Mouse (Mus musculus) embryonic facial prominence, embryonic 10.5 days (tissue): ENCODE measurements at regions not wholly inside any gene's neighbourhood (a gene's known extent, or its start where the extent isn't known, plus 50 kb on each side); places are given as distances from the start of the nearest gene placed in this dataset.

Experiments used
- DNase-seq: peaks from one replicate; pipeline ENCODE4 v3.0.0-alpha.2; 2017; ENCODE audit warnings: low spot score
- H3K27ac ChIP-seq: fragments of 300-500 bp; sonication (generic); replicated peaks from 2 replicates; pipeline ENCODE4 v1.5.1; 2016; ENCODE audit warnings: mild to moderate bottlenecking
- H3K27me3 ChIP-seq: fragments of 300-500 bp; sonication (generic); replicated peaks from 2 replicates; pipeline ENCODE4 v1.6.1; 2016; ENCODE audit warnings: low read depth, mild to moderate bottlenecking; ENCODE audit not compliant: poor library complexity, severe bottlenecking
- H3K36me3 ChIP-seq: fragments of 300-500 bp; sonication (generic); replicated peaks from 2 replicates; pipeline ENCODE4 v1.6.1; 2016; ENCODE audit warnings: mild to moderate bottlenecking, moderate library complexity
- H3K4me1 ChIP-seq: fragments of 300-500 bp; sonication (generic); 2 replicates; pipeline ENCODE4 v1.6.1; 2016
- H3K4me3 ChIP-seq: fragments of 300-500 bp; sonication (generic); 2 replicates; pipeline ENCODE4 v1.5.1; 2016; ENCODE audit warnings: mild to moderate bottlenecking, moderate library complexity
- H3K9me3 ChIP-seq: fragments of 300-500 bp; sonication (generic); 2 replicates; pipeline ENCODE4 v1.6.1; 2016; ENCODE audit warnings: mild to moderate bottlenecking
- WGBS: fragments of 180-500 bp; shearing (Covaris S2); methylation state at CpG from one replicate; pipeline ENCODE4 v1.1.7; 2016; 5-methylcytosine and 5-hydroxymethylcytosine counted together

- Histone ChIP-seq H3K4me3 (no peak overlapping the region), H3K4me1 (no peaks in the 10 kb centered on the region)
- 89% methylated on average over 7 of the region's 7 CpGs for WGBS
Observed at GRCm38 (mm10) chr13:99115541-99115940, 69.1 kb upstream of the Zfp366 start.

DNA sequence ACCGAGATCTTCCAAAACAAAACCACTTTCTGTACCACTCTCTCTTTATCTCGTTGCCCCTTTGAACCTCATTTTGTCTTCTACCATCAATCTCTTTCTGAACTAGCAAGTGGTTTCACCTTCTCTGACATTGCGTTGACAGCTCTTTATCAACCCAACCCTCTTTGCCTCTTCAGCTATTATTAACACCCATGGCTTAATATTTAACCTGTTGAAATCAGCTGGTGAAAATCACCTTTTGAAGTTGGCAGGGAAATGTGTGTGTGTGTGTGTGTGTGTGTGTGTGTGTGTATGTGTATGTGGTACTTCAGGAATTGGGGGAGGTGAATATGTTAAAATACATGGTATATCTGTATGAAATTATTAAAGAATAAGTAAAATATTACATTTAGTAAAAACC, 70.1 kb upstream of the Zfp366 start:
- no peak overlapping the region for H3K4me3 ChIP-seq
- no peak for DNase-seq
- no peaks in the 10 kb centered on the region for H3K27me3 ChIP-seq
- H3K9me3 ChIP-seq, result no peaks in the 10 kb centered on the region
- 91% methylated on average over 3 of the region's 3 CpGs for WGBS
- H3K36me3 ChIP-seq, result no peaks in the 10 kb centered on the region
- H3K27ac ChIP-seq, result no peak overlapping the region
- no peaks in the 10 kb centered on the region for H3K4me1 ChIP-seq

More at GRCm38 (mm10) chr13:99115541-99115940, 69.1 kb upstream of the Zfp366 start:
- DNase-seq, result no peak
- H3K27ac ChIP-seq, result no peak overlapping the region
- H3K27me3 ChIP-seq, result no peaks in the 10 kb centered on the region
- H3K36me3 ChIP-seq, result no peaks in the 10 kb centered on the region
- H3K9me3 ChIP-seq, result no peaks in the 10 kb centered on the region

DNA sequence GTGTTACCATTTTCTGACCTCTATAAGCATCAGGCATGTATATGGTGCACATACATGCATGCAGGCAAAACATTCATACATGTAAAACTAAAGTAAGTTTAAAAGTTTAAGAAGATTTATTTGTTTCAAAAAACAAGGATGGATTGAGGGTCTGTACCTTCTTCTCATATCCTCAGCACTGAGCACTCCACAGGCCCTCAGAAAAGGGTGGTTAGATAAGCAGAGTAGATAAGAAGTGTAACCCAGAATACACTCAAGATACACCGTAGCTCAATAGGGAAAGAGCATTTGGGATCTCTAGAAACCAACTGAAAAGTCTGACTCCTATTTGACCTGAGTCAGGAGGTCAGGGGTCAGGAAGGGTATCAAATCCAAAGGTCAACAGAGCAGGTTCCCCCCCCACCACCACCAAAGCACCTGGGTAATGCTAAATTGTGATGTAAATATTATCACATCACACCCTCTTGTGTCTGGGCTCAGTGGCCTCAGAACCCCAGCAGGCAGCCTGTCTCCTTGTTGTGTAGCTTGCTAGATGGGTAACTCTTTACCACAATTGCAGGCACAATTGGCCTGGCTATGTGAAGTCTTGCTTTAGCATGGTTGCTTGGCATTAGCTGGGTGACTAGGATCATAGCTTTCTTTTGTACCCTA, 72.8 kb upstream of the Zfp366 start:
- 84% methylated on average over 1 of the region's 1 CpGs for WGBS
- Histone ChIP-seq H3K4me1 (no peaks in the 10 kb centered on the region), H3K27ac (no peak overlapping the region), H3K9me3 (no peaks in the 10 kb centered on the region), H3K27me3 (no peaks in the 10 kb centered on the region), H3K4me3 (no peak overlapping the region), H3K36me3 (no peaks in the 10 kb centered on the region)
- DNase-seq, result no peak

GRCm38 (mm10) chr13:99107983-99108382, 76.6 kb upstream of the Zfp366 start:
- DNase-seq, result no peak
- no peaks in the 10 kb centered on the region for H3K4me1 ChIP-seq

GRCm38 (mm10) chr13:99102089-99102681, 82.4 kb upstream of the Zfp366 start:
- H3K9me3 ChIP-seq, result no peaks in the 10 kb centered on the region
- H3K36me3 ChIP-seq, result no peaks in the 10 kb centered on the region
- no peak overlapping the region for H3K27ac ChIP-seq
- no peak for DNase-seq
- H3K27me3 ChIP-seq, result no peaks in the 10 kb centered on the region
- H3K4me3 ChIP-seq, result no peak overlapping the region
- WGBS, result 91% methylated on average over 9 of the region's 9 CpGs
- peaks cover 15% of the 10 kb centered on the region for H3K4me1 ChIP-seq

More at GRCm38 (mm10) chr13:99107983-99108382, 76.6 kb upstream of the Zfp366 start:
- Histone ChIP-seq H3K36me3 (no peaks in the 10 kb centered on the region), H3K9me3 (no peaks in the 10 kb centered on the region), H3K4me3 (no peak overlapping the region), H3K27me3 (no peaks in the 10 kb centered on the region), H3K27ac (no peak overlapping the region)
- 80% methylated on average over 4 of the region's 4 CpGs for WGBS

- Histone ChIP-seq H3K9me3 (no peaks in the 10 kb centered on the region), H3K27ac (peak overlapping the region; percentile 80), H3K4me1 (peaks cover 15% of the 10 kb centered on the region), H3K4me3 (peak overlapping the region; percentile 44), H3K27me3 (no peaks in the 10 kb centered on the region), H3K36me3 (no peaks in the 10 kb centered on the region)
- 57% methylated on average over 25 of the region's 25 CpGs for WGBS
- peak; percentile 45 for DNase-seq
Observed at GRCm38 (mm10) chr13:99100430-99101409, 83.9 kb upstream of the Zfp366 start.

DNA sequence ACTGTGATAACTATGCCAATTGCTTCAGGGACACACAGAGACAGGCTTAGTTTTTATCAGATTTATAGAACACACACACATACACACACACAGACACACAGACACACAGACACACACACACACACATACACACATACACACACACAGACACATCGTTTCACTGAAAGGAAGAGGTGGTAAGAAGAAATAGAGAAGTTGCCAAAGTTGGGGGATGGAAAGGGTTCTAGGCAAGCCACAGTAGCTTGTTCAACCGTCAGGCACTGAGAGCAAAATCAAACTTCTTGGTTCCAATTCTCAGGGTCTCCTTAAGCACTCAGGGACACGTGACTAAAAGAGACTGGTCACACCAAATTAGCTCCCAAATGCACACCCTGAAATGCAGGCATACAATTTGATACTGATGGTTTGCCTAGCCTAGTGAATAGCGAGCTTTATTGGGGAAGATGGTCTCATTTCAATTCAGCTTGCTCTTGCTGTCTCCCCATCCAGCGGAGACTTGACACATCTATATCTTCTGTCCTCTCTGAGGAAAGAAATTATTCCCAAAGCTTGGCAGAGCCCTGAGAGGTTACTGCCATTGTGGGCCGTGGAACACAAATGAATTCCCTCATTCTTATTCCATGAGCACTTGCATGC, 84.7 kb upstream of the Zfp366 start:
- peaks cover 15% of the 10 kb centered on the region for H3K4me1 ChIP-seq
- DNase-seq, result no peak
- no peak overlapping the region for H3K4me3 ChIP-seq
- H3K9me3 ChIP-seq, result no peaks in the 10 kb centered on the region
- no peaks in the 10 kb centered on the region for H3K27me3 ChIP-seq
- no peaks in the 10 kb centered on the region for H3K36me3 ChIP-seq
- 76% methylated on average over 6 of the region's 6 CpGs for WGBS
- H3K27ac ChIP-seq, result 0 out of 2 replicates have a peak overlapping the region, but pooled peaks have one; percentile 14

DNA sequence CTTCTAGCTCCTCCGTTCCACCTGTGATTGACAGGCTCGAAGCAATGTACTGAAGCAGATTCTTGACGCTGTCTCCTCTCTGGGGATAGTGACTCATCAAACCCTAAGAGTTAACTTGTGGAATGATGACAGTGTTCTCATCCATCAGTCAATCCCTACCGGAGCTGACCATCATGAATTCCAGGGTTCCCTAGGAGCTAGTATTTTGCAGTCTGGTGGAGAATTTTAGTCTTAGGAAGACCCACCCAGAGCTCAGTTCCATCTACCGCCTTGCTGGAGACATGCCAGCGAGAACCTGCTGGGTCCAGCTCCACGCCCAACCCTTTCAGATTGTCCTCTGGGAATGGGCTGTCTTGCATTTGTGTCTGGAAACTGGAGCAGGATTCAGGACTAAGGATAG, 85.4 kb upstream of the Zfp366 start:
- Histone ChIP-seq H3K27ac (no peak overlapping the region), H3K9me3 (no peaks in the 10 kb centered on the region), H3K27me3 (no peaks in the 10 kb centered on the region), H3K4me1 (peaks cover 15% of the 10 kb centered on the region), H3K4me3 (no peak overlapping the region), H3K36me3 (no peaks in the 10 kb centered on the region)
- 90% methylated on average over 7 of the region's 7 CpGs for WGBS
- no peak for DNase-seq

GRCm38 (mm10) chr13:99097606-99098545, 86.7 kb upstream of the Zfp366 start:
- H3K9me3 ChIP-seq, result no peaks in the 10 kb centered on the region
- peaks cover 24% of the 10 kb centered on the region for H3K4me1 ChIP-seq
- H3K27ac ChIP-seq, result no peak overlapping the region
- 92% methylated on average over 6 of the region's 6 CpGs for WGBS
- DNase-seq, result no peak
- no peaks in the 10 kb centered on the region for H3K36me3 ChIP-seq
- H3K4me3 ChIP-seq, result no peak overlapping the region
- no peaks in the 10 kb centered on the region for H3K27me3 ChIP-seq

- Histone ChIP-seq H3K4me3 (no peak overlapping the region), H3K9me3 (no peaks in the 10 kb centered on the region), H3K27me3 (no peaks in the 10 kb centered on the region), H3K4me1 (peaks cover 31% of the 10 kb centered on the region), H3K36me3 (no peaks in the 10 kb centered on the region), H3K27ac (no peak overlapping the region)
- no peak for DNase-seq
- 91% methylated on average over 6 of the region's 6 CpGs for WGBS
Observed at GRCm38 (mm10) chr13:99096837-99097236, 87.8 kb upstream of the Zfp366 start.

DNA sequence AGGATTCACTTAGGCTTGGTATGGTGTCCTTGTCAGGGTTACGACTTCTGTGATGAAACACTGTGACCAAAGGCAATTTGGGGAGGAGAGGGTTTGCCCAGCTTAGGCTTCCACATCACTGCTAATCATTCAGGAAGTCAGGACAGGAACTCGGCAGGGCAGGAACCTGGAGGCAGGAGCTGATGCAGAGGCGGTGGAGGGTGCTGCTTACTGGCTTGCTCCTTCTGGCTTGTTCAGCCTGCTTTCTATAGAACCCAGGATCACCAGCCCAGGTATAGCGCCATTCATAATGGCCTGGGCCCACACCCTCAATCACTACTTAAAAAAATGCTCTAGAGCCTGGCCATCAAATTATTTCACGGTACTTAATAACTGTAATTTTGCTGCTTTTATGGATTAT, 89.6 kb upstream of the Zfp366 start:
- no peak overlapping the region for H3K27ac ChIP-seq
- no peaks in the 10 kb centered on the region for H3K36me3 ChIP-seq
- peaks cover 22% of the 10 kb centered on the region for H3K4me1 ChIP-seq
- no peak overlapping the region for H3K4me3 ChIP-seq
- 88% methylated on average over 5 of the region's 5 CpGs for WGBS
- no peaks in the 10 kb centered on the region for H3K9me3 ChIP-seq
- DNase-seq, result no peak
- no peaks in the 10 kb centered on the region for H3K27me3 ChIP-seq
